Mouse (Mus musculus): ENCODE measurements around the gene Kifc5b.
A peak's percentile ranks its signal among the peaks of the same experiment; 100 is the strongest.

Gene Kifc5b

GRCm38 (mm10) chr17:26946567-26946966 is 29.7 kb downstream of the Kifc5b start:
- peak; percentile 59 to 75 for DNase-seq (ENCODE audit: low spot score in 2 of 2)

DNA sequence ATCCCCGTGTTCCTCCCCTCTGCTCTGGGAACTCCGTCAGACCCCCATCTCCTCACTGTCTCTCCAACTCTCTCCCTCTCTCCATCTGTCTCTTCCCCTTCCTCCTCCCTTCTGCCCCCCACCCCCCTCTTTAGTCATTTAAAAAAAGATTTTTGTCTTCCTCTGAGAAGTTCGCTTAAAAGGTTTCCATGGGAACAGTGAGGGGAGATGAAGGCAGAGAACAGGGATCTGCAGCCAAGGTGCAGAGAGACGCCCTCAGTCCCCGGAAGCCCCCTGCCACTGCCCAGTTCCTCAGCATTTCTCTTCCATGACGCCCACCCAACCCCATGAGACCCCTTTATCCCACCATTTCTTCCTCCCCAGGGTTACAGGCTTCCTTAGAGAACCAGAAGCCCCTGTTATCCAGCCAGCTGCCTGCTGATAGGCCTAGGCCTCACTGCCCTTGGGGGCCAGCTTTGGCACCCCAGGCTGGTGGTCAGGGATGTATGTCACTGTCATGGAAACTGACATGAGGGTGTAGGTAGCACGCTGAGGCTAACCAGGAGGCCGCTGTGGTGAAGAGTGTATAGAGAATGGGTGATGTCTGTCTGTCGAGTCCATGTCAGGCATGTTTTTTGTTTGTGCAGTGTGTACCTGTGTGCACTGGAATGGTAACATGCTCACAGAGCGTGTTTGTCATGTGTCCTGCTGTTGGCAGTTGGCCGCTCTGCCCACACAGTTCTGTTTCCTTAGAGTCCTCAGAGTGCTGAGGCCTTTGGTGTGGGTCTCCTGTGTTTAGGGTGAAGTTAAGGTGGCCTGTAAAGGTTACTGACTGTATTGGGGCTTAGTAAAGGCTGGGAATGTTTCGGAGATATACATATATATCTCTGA is 30.6 kb downstream of the Kifc5b start:
- DNase-seq (ENCODE audit: low spot score in 2 of 2), result peak in 1 of 2 experiments; percentile 51

- DNase-seq (ENCODE audit: low spot score in 2 of 2), result peak; percentile 47 to 54
These were observed 31.6 kb downstream of the Kifc5b start for GRCm38 (mm10) chr17:26948316-26949050.

DNA sequence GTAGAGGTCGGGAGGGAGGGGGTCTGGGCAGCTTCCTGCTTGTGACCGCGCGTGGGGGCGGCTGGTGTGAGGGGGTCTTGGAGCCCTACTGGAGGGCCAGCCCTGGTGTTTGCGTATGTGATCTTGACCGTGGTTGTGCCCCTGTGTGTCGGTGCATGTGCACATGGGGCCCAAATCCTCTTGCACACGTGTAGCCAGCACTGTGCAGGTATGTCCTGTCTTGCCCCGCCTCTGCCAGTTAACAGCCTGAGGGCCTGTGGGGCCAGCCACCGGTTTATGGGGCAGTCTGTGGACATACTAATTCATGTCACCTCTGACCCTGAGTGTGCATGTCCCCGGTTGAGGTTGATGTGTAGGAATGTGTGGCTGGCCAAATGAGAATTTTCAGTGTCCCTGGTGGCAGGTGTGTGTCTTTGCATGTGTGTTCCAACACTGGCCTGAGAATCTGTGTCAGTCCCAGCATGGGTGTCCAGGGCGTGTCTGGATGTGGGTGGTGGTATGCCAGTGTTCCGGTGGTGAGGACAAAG is 32.2 kb downstream of the Kifc5b start:
- peak; percentile 41 to 57 for DNase-seq (ENCODE audit: low spot score in 2 of 2)

GRCm38 (mm10) chr17:26949866-26950265 is 33.0 kb downstream of the Kifc5b start:
- peak; percentile 58 to 60 for DNase-seq (ENCODE audit: low spot score in 2 of 2)

GRCm38 (mm10) chr17:26950560-26951288 is 33.8 kb downstream of the Kifc5b start:
- DNase-seq (ENCODE audit: low spot score in 2 of 2), result no peak

DNA sequence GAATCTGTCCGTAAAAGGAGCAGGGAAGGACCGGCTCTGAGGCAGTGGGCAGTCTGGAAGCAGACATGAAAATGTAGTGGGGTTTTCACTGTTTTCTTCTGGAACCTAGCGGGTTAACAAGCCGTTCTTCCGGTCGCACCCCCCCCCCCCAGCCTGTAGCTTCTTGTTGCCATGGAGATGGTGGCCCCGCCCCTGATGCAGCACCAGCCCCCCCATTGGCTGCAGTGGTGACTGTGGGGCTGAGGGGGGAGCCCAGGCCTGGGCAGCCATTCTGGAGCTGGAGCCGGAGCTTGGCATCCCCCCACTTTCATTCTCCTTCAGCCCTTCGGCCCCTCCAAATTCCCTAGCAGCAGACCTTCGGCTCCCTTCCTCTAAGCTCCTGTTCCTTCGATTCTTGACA is 34.5 kb downstream of the Kifc5b start:
- peak; percentile 73 to 78 for DNase-seq (ENCODE audit: low spot score in 2 of 2)

DNA sequence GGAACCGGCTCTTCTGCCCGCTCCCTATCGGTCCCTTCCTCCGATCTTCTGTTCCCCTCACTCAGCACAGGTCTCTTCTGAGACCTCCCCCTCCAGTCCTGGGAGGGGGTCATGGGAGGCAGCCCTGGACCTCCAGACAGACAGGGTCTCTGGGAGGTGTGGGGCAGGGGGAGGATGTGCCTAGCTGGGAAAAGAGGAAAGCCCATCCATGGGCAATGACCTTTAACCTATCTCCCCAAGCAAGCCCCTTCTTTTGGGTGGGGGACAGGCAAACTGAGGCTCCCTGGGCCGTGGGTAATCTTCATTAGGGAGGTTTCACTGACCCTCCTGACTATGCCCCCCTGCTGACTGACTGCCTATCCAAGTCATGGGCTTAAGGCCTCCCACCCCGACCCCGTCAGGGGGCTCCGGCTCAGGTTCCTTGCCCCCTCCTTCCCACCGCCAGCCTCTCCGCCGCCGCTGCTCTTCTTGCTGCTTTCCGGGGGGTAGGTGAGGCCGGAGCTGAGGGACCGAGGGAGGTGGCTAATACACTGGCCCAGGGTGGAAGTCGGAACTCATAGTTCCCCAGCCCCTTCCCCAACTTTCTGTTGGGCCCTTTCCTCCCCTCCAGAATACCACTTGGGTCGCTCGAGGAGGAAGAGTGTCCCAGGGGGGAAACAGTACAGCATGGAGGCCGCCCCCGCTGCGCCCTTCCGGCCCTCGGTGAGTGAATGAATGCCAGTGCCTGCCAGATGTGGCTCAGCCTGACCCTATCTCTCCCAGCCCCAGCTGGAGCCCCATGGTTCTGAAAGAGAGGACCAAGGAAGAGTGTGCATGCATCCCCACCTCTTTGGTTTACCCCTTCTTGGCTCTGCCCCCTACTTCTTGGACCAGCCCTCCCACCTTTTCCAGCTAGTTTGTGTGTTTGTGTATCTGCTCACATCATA is 35.3 kb downstream of the Kifc5b start:
- DNase-seq (ENCODE audit: low spot score in 2 of 2), result no peak

DNA sequence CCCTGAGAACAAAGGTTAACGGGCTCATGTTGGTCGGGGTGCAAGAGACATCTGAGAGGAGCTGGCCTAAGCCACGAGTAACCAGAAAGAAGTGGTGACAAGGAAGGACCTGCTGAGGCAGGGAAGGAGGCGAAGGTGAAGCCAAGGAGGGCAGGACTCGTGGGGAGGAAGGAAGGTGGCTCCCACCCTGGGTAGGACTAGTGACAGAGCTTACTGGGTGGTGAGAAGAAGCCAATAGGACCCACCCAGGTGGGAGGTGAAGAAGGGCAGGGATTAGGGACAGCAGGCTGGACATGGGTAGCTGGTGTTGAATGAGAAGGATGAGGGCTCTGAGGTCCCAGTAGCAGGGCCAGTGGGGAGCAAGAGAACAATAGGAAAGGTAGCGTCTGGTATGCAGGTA is 36.3 kb downstream of the Kifc5b start:
- no peak for DNase-seq (ENCODE audit: low spot score in 2 of 2)

DNA sequence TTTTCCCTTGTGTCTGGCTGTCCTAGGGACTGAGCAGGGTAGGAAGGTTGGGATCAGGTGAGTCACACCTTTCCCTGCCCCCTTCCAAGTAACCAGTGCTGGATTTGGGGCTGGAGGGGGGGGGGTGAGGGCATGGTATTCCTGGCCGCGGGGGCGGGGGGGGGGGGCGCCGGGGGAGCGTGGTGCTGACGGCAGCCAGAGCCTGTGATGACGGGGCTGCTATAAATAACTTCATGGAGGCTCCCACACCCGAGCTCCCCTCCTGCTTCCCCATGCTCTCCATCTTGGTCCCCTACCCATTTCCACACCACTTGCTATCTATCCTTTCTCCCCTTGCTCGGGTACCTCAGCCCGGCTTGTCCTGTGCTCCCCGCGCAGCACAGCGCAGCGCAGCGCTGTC is 36.8 kb downstream of the Kifc5b start:
- no peak for DNase-seq (ENCODE audit: low spot score in 2 of 2)

DNA sequence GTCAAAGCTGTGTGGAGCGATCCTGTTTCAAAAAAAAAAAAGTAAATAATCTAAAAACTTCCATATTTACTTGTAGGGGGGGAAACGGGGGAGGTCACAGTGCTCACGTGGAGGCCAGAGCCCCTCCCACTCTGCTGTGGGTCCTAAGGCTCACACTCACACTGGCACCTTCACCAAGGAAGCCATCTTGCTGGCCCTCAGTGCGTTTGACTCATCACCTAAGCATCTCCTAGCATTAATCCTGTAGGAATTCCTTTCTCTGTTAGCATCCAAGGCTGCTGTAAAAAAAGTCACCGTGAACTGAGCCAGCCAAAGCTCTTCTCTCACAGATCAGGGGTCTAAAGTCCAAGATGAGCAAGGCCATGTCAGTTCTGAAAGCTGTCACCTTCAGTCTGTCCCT is 39.4 kb downstream of the Kifc5b start:
- no peak for DNase-seq (ENCODE audit: low spot score in 2 of 2)

GRCm38 (mm10) chr17:26956895-26957294 is 40.0 kb downstream of the Kifc5b start:
- DNase-seq (ENCODE audit: low spot score in 2 of 2), result no peak

DNA sequence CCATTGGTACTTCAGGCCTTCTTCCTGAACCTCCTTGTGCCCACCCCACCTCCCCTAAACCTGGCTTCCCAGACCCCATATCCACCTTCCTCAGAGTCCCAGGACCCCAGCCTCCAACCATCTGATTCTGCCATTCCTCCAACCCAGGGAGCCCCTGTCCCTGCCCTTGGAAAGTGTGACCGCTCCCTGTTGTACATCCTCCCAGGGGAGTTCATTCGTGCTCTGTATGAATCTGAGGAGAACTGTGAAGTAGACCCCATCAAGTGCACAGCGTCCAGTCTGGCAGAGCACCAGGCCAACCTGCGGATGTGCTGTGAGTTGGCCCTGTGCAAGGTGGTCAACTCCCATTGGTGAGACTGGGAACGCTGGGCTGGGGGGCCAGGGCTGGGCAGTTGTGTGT is 41.0 kb downstream of the Kifc5b start:
- DNase-seq (ENCODE audit: low spot score in 2 of 2), result no peak

DNA sequence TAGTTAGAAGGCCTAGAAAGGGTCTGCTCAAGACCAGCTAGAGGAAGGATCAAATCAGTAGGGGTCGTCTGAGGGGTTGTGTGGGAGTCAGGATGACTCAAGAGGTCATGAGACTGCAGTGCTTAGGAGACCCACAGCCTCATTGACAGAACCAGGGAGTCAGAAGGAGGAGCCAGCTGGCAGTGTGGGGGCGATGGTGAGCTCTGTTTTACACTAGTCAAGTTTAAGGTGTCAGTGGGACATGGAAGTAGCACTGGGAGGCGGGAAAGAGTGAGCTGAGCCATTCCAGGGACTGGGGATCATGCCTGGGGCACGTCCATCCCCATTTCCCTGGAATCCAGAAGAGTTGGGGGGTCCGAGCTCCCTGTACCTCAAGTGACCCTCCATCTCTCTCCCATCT is 42.0 kb downstream of the Kifc5b start:
- DNase-seq (ENCODE audit: low spot score in 2 of 2), result peak in 1 of 2 experiments; percentile 72

GRCm38 (mm10) chr17:26959815-26960214 is 42.9 kb downstream of the Kifc5b start:
- DNase-seq (ENCODE audit: low spot score in 2 of 2), result no peak

DNA sequence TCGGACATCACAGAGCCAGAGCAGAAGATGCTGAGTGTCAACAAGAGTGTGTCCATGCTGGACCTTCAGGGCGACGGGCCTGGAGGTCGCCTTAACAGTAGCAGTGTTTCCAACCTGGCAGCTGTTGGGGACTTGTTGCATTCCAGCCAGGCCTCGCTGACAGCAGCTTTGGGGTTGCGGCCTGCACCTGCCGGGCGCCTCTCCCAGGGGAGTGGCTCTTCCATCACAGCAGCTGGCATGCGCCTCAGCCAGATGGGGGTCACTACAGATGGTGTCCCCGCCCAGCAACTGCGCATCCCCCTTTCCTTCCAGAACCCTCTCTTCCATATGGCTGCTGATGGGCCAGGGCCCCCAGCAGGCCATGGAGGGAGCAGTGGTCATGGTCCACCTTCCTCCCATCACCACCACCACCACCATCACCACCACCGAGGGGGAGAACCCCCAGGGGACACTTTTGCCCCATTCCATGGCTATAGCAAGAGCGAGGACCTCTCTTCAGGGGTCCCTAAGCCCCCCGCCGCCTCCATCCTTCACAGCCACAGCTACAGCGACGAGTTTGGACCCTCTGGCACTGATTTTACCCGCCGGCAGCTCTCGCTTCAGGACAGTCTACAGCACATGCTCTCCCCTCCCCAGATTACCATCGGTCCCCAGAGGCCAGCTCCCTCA is 44.8 kb downstream of the Kifc5b start:
- no peak for DNase-seq (ENCODE audit: low spot score in 2 of 2)

- peak in 1 of 2 experiments; percentile 51 for DNase-seq (ENCODE audit: low spot score in 2 of 2)
These were observed 50.1 kb downstream of the Kifc5b start for GRCm38 (mm10) chr17:26966993-26967392.

GRCm38 (mm10) chr17:26967477-26967876 is 50.6 kb downstream of the Kifc5b start:
- DNase-seq (ENCODE audit: low spot score in 2 of 2), result no peak

DNA sequence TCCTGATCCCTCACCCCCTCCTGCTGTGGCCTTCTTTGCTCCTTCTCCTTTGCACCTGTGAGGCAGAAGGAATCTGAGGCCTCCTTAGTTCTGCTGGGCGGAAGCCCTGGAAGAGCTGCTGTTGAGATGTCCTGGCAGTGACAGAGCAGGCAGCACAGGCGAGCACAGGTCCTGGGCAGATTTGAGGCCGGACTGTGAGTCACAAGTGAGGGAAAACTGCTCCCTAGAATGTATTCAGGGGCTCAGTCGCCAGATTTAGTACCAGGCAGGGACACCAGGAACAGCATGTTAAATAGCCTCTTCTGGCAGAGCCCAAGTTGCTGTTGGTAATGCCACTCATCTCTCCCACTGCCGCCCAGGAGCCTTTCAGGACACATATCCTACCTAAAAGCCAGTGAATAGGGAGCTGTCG is 51.3 kb downstream of the Kifc5b start:
- DNase-seq (ENCODE audit: low spot score in 2 of 2), result peak in 1 of 2 experiments; percentile 55

- DNase-seq (ENCODE audit: low spot score in 2 of 2), result no peak
These were observed 52.4 kb downstream of the Kifc5b start for GRCm38 (mm10) chr17:26969257-26969656.
